Mouse (Mus musculus) gastrocnemius, postnatal 10 days (tissue): ENCODE measurements at regions not wholly inside any gene's neighbourhood (a gene's known extent, or its start where the extent isn't known, plus 50 kb on each side); places are given as distances from the start of the nearest gene placed in this dataset.
A peak's percentile ranks its signal among the peaks of the same experiment; 100 is the strongest.

Experiments used
- DNase-seq: peaks from one replicate; pipeline ENCODE4 v3.0.0; 2021; ENCODE audit warnings: mixed read lengths

GRCm38 (mm10) chr15:56136420-56136970 is 1340.9 kb downstream of the Slc22a22 start:
- DNase-seq, result no peak

GRCm38 (mm10) chr15:56128029-56128428 is 1349.4 kb downstream of the Slc22a22 start:
- DNase-seq, result no peak

GRCm38 (mm10) chr15:56119287-56120065 is 1357.9 kb downstream of the Slc22a22 start:
- no peak for DNase-seq

- DNase-seq, result no peak
Observed at GRCm38 (mm10) chr15:56108313-56108712, 1369.1 kb downstream of the Slc22a22 start.

- DNase-seq, result no peak
Observed at GRCm38 (mm10) chr15:56107719-56108118, 1369.7 kb downstream of the Slc22a22 start.

- DNase-seq, result no peak
Observed at GRCm38 (mm10) chr15:56100133-56100735, 1377.2 kb downstream of the Slc22a22 start.

- DNase-seq, result peak; percentile 10
Observed at GRCm38 (mm10) chr15:56077838-56078567, 1399.4 kb downstream of the Slc22a22 start.

- DNase-seq, result no peak
Observed at GRCm38 (mm10) chr15:56077081-56077480, 1400.3 kb downstream of the Slc22a22 start.

GRCm38 (mm10) chr15:56076680-56077079 is 1400.7 kb downstream of the Slc22a22 start:
- DNase-seq, result no peak

GRCm38 (mm10) chr15:56069511-56069910 is 1407.9 kb downstream of the Slc22a22 start:
- DNase-seq, result no peak

GRCm38 (mm10) chr15:56067214-56067613 is 1410.2 kb downstream of the Slc22a22 start:
- no peak for DNase-seq

GRCm38 (mm10) chr15:56066540-56066939 is 1410.9 kb downstream of the Slc22a22 start:
- no peak for DNase-seq

- DNase-seq, result no peak
Observed at GRCm38 (mm10) chr15:56065872-56066534, 1411.4 kb downstream of the Slc22a22 start.

GRCm38 (mm10) chr15:56062576-56062975 is 1414.8 kb downstream of the Slc22a22 start:
- DNase-seq, result no peak

- no peak for DNase-seq
Observed at GRCm38 (mm10) chr15:56061326-56061725, 1416.1 kb downstream of the Slc22a22 start.

- DNase-seq, result no peak
Observed at GRCm38 (mm10) chr15:56050716-56051115, 1426.7 kb downstream of the Slc22a22 start.

GRCm38 (mm10) chr15:56047832-56048231 is 1429.6 kb downstream of the Slc22a22 start:
- DNase-seq, result no peak

- DNase-seq, result peak; percentile 70
Observed at GRCm38 (mm10) chr15:56046679-56047532, 1430.5 kb downstream of the Slc22a22 start.

GRCm38 (mm10) chr15:56045510-56046245 is 1431.7 kb downstream of the Slc22a22 start:
- DNase-seq, result no peak

- peak; percentile 8 for DNase-seq
Observed at GRCm38 (mm10) chr15:56043282-56043681, 1434.1 kb downstream of the Slc22a22 start.

- no peak for DNase-seq
Observed at GRCm38 (mm10) chr15:56042449-56042848, 1435.0 kb downstream of the Slc22a22 start.
